Mouse (Mus musculus): ENCODE measurements at regions not wholly inside any gene's neighbourhood (a gene's known extent, or its start where the extent isn't known, plus 50 kb on each side); places are given as distances from the start of the nearest gene placed in this dataset.

DNA sequence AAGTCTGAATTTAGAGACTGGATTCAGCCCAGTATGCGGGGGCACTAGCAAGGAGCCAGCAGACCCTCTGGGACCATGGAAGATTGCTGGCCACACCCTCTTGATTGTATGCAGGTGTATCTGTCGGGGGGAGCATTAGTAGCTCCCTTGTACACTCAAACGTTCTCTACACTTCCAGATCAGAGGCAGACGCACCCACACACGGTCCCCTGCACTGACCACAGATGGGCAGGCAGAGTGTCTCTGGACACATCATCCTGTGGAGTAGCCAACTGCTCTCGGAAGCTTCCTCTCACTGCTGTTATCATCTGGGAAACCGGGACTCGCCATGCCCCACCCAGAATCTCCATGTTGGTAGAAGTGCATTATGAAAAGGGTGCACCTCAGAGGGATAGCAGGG is 176.7 kb downstream of the Mycn start:
- no peak for TF ChIP-seq POLR2A (IDR thresholded peaks at IDR 0.05; ENCODE audit: control insufficient read depth, low read depth, low read length)
- TF ChIP-seq CTCF (IDR thresholded peaks at IDR 0.05; ENCODE audit: control insufficient read depth, insufficient read depth, insufficient replicate concordance, low read depth, low read length), result no peak
